In genomic region chr9:75504311-75504710, GRCm38 (mm10) we compare ENCODE assay signal across 14 mouse cellular contexts.
"Had no signal": no experiment of that assay in that cellular context is flagged by ENCODE, and none has a peak within 500 bp of the region (broad histone marks: within the 10 kb centered on the region; RNA-seq: fewer than 3 reads in every experiment).

No protein-coding gene starts in this region.

- H3K27ac ChIP-seq: liver, embryonic 14.5 days; macrophage; midbrain, embryonic 12.5 days; midbrain, embryonic 15.5 days; neural tube, embryonic 12.5 days; neural tube, embryonic 15.5 days had no signal

- DNase-seq: kidney, adult 18-20 months; kidney, adult 9 months; kidney, postnatal 14 days; kidney, postnatal 4 days; liver, postnatal 0 days; lung, embryonic 14.5 days; thymus, adult 2 months; thymus, postnatal 25 days had no signal

- H3K4me3 ChIP-seq: midbrain, embryonic 12.5 days; midbrain, embryonic 15.5 days; neural tube, embryonic 12.5 days; neural tube, embryonic 15.5 days had no signal
